Mouse (Mus musculus): ENCODE data around the gene Mns1.

- no peak for TF ChIP-seq FLI1 (IDR thresholded peaks at IDR 0.05; ENCODE audit: low read length)
- TF ChIP-seq GATA1 (IDR thresholded peaks at IDR 0.05; ENCODE audit: borderline replicate concordance, low read length) = no peak
Observed at GRCm38 (mm10) chr9:72497171-72497570, 59.4 kb downstream of the Mns1 start.
